Mouse (Mus musculus) left cerebral cortex, adult 11 months (tissue): ENCODE measurements at regions not wholly inside any gene's neighbourhood (a gene's known extent, or its start where the extent isn't known, plus 50 kb on each side); places are given as distances from the start of the nearest gene placed in this dataset.

Experiments used
- DNase-seq: peaks from one replicate; pipeline ENCODE4 v3.0.0; 2022; ENCODE audit warnings: low spot score

GRCm38 (mm10) chr3:149498765-149499164 is 508.4 kb upstream of the Adgrl2 start:
- no peak for DNase-seq

GRCm38 (mm10) chr3:149496829-149497471 is 506.6 kb upstream of the Adgrl2 start:
- no peak for DNase-seq

GRCm38 (mm10) chr3:149496122-149496521 is 505.8 kb upstream of the Adgrl2 start:
- no peak for DNase-seq

- no peak for DNase-seq
Observed at GRCm38 (mm10) chr3:149488147-149488546, 497.8 kb upstream of the Adgrl2 start.

- no peak for DNase-seq
Observed at GRCm38 (mm10) chr3:149485406-149485805, 495.1 kb upstream of the Adgrl2 start.

GRCm38 (mm10) chr3:149484319-149484718 is 494.0 kb upstream of the Adgrl2 start:
- DNase-seq = no peak

- no peak for DNase-seq
Observed at GRCm38 (mm10) chr3:149476151-149476550, 485.8 kb upstream of the Adgrl2 start.

- DNase-seq = no peak
Observed at GRCm38 (mm10) chr3:149466973-149467372, 476.6 kb upstream of the Adgrl2 start.

- no peak for DNase-seq
Observed at GRCm38 (mm10) chr3:149464603-149465002, 474.2 kb upstream of the Adgrl2 start.

- DNase-seq = no peak
Observed at GRCm38 (mm10) chr3:149462121-149462541, 471.8 kb upstream of the Adgrl2 start.

GRCm38 (mm10) chr3:149461613-149462012 is 471.3 kb upstream of the Adgrl2 start:
- no peak for DNase-seq

- no peak for DNase-seq
Observed at GRCm38 (mm10) chr3:149449376-149449775, 459.0 kb upstream of the Adgrl2 start.

GRCm38 (mm10) chr3:149445991-149446564 is 455.7 kb upstream of the Adgrl2 start:
- no peak for DNase-seq

GRCm38 (mm10) chr3:149444854-149445577 is 454.7 kb upstream of the Adgrl2 start:
- peak; percentile 46 for DNase-seq

GRCm38 (mm10) chr3:149444377-149444776 is 454.0 kb upstream of the Adgrl2 start:
- DNase-seq = no peak

GRCm38 (mm10) chr3:149441227-149441626 is 450.9 kb upstream of the Adgrl2 start:
- no peak for DNase-seq

- DNase-seq = no peak
Observed at GRCm38 (mm10) chr3:149437763-149438162, 447.4 kb upstream of the Adgrl2 start.

- no peak for DNase-seq
Observed at GRCm38 (mm10) chr3:149436944-149437343, 446.6 kb upstream of the Adgrl2 start.

GRCm38 (mm10) chr3:149436420-149436819 is 446.1 kb upstream of the Adgrl2 start:
- DNase-seq = no peak

GRCm38 (mm10) chr3:149431795-149432194 is 441.4 kb upstream of the Adgrl2 start:
- no peak for DNase-seq

GRCm38 (mm10) chr3:149426023-149426759 is 435.8 kb upstream of the Adgrl2 start:
- no peak for DNase-seq

- DNase-seq = no peak
Observed at GRCm38 (mm10) chr3:149424306-149424705, 434.0 kb upstream of the Adgrl2 start.

- DNase-seq = no peak
Observed at GRCm38 (mm10) chr3:149423491-149423890, 433.1 kb upstream of the Adgrl2 start.
